Mouse (Mus musculus) megakaryocyte, embryonic 14.5 days (primary cell): Measurements from ENCODE around the gene Gm17689.

Experiments used
- FLI1 ChIP-seq: IDR thresholded peaks from 2 replicates; pipeline ENCODE4 v1.6.1; 2012; ENCODE audit warnings: low read length, inconsistent platforms, mixed read lengths
- GATA1 ChIP-seq: IDR thresholded peaks from 3 replicates; pipeline ENCODE4 v1.6.1; 2012; ENCODE audit warnings: mixed read lengths, low read length, inconsistent platforms, borderline replicate concordance

DNA sequence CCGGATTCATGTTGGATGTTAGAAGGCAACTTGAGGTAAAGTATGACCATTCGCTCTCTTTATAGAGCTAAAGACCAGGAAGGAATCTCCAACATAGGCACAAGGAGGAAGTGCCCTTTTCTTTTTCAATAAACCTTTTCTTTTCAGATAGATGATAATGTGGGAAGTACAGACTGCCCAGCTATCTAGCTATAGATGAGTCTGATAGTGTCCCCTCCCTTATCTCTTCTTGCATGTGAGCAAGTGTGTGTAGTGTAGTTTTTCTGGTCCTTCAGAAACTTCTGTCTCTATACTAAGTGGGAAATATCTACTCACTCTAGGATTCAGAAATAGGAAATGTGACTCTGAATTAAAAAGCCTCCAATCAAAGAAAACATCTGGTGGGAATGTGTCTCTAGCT is 40.6 kb downstream of the Gm17689 start, which contains the start of gene Gm5615:
- TF ChIP-seq GATA1: no peak
- no peak for TF ChIP-seq FLI1
